Mouse (Mus musculus) G1E (cell line): ENCODE measurements around the gene Gif.

Experiments
- CTCF ChIP-seq: IDR thresholded peaks from 2 replicates; pipeline ENCODE4 v1.5.1; 2012; ENCODE audit warnings: low read depth, low read length, inconsistent platforms, mixed read lengths
- GATA1 ChIP-seq: IDR thresholded peaks from 2 replicates; pipeline ENCODE4 v1.6.1; 2012; ENCODE audit warnings: borderline replicate concordance, low read length, inconsistent platforms, mixed read lengths
- GATA2 ChIP-seq: IDR thresholded peaks from 2 replicates; pipeline ENCODE4 v1.6.1; 2012; ENCODE audit warnings: low read depth, low read length, inconsistent platforms, borderline replicate concordance
- POLR2AphosphoS5 ChIP-seq: IDR thresholded peaks from 2 replicates; pipeline ENCODE4 v1.6.1; 2012; ENCODE audit warnings: low read depth, low read length, inconsistent platforms; ENCODE audit not compliant: insufficient replicate concordance
- TAL1 ChIP-seq: conservative IDR thresholded peaks from 2 replicates; pipeline ENCODE4 v1.6.1; 2012; ENCODE audit warnings: low read depth, low read length, inconsistent platforms, mixed read lengths

DNA sequence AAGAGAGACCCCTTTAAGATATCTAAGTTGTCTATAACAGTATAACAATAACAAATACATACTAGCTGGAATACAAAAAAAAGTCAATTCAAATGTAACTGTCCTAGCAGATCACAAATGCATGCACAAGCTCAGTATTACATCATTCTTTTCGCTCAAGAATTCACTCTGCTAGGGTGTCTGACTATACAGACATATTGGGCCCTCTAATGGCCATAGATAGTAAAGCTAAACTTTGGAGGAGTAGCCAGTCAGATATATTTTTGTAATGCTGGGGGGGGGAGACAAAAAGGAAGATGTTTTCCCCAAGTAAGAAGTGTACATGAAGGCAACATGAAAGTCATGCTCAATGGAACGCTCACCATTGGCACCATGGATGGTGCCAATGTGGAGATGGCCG is 17.7 kb downstream of the Gif start:
- TF ChIP-seq CTCF: no peak
- no peak for TF ChIP-seq TAL1
- no peak for TF ChIP-seq GATA1
- no peak for TF ChIP-seq GATA2
- no peak for TF ChIP-seq POLR2AphosphoS5
